Mouse (Mus musculus) C2C12 (cell line): Measurements from ENCODE around the gene Fxyd2.

Experiments used
- CTCF ChIP-seq: IDR thresholded peaks from one replicate; pipeline ENCODE4 v1.5.1; 2011; ENCODE audit not compliant: control insufficient read depth, insufficient read depth, insufficient read length
- MAX ChIP-seq: IDR thresholded peaks from one replicate; pipeline ENCODE4 v1.6.1; 2011; ENCODE audit warnings: mild to moderate bottlenecking, control low read depth
- MYOD1 ChIP-seq: IDR thresholded peaks from one replicate; pipeline ENCODE4 v1.6.1; 2011; ENCODE audit warnings: low read depth; ENCODE audit not compliant: control insufficient read depth, insufficient read length
- MYOG ChIP-seq: IDR thresholded peaks from one replicate; pipeline ENCODE4 v1.6.1; 2011; ENCODE audit not compliant: control insufficient read depth, insufficient read length; ENCODE audit errors: extremely low read depth

- TF ChIP-seq MYOG (no peak), CTCF (no peak), MYOD1 (no peak), MAX (no peak)
Measured at GRCm38 (mm10) chr9:45399434-45399833, at the start of gene Fxyd2.
